Mouse (Mus musculus) MEL (cell line): ENCODE measurements around the gene Otulinl. TPM values are rescaled to one million over a fixed set of nuclear protein-coding genes. Genes with fewer than 3 reads are reported as not detected.

ENCODE experiments used
- DNase-seq: peaks from one replicate; pipeline ENCODE4 v3.0.0; 2011; ENCODE audit warnings: low read depth, low spot score
- H3K27ac ChIP-seq: 2 replicates; pipeline ENCODE4 v1.5.1; 2012; ENCODE audit warnings: low read depth, mild to moderate bottlenecking, control low read depth, low read length, moderate library complexity; ENCODE audit not compliant: control insufficient read depth
- H3K27me3 ChIP-seq, 2 experiments: fragments of 150-350 bp in 1 of 2; sonication (generic) in 1 of 2; 2 replicates each; pipeline ENCODE4 v1.6.1; 2012; ENCODE audit warnings: low read length in 2 of 2, mild to moderate bottlenecking in 2 of 2, improper control_type of control experiment in 1 of 2, moderate library complexity in 1 of 2; ENCODE audit not compliant: insufficient read depth in 2 of 2, control insufficient read depth in 1 of 2
- H3K36me3 ChIP-seq, 2 experiments: 2 replicates each; pipeline ENCODE4 v1.6.1; 2012 to 2014; ENCODE audit warnings: low read length in 2 of 2, improper control_type of control experiment in 1 of 2, inconsistent platforms in 1 of 2, mild to moderate bottlenecking in 1 of 2; ENCODE audit not compliant: insufficient read depth in 2 of 2, control insufficient read depth in 1 of 2
- H3K4me1 ChIP-seq, 2 experiments: fragments of 150-350 bp in 1 of 2; sonication (generic) in 1 of 2; 2 replicates each; pipeline ENCODE4 v1.6.1; 2012; ENCODE audit warnings: low read length in 2 of 2, improper control_type of control experiment in 1 of 2, mild to moderate bottlenecking in 1 of 2; ENCODE audit not compliant: insufficient read depth in 2 of 2, control insufficient read depth in 1 of 2
- H3K4me3 ChIP-seq, 2 experiments: fragments of 150-350 bp in 1 of 2; sonication (generic) in 1 of 2; 2 replicates each; pipeline ENCODE4 v1.5.1; 2012; ENCODE audit warnings: low read depth in 2 of 2, low read length in 2 of 2, mild to moderate bottlenecking in 2 of 2, moderate library complexity in 2 of 2, control low read depth in 1 of 2, improper control_type of control experiment in 1 of 2; ENCODE audit not compliant: control insufficient read depth in 1 of 2, insufficient read depth in 1 of 2
- H3K79me2 ChIP-seq: 2 replicates; pipeline ENCODE4 v1.6.1; 2012; ENCODE audit warnings: mild to moderate bottlenecking, low read length, moderate library complexity; ENCODE audit not compliant: control insufficient read depth, poor library complexity, insufficient read depth
- H3K9ac ChIP-seq: 2 replicates; pipeline ENCODE4 v1.6.1; 2012; ENCODE audit warnings: low read depth, mild to moderate bottlenecking, control low read depth, low read length, moderate library complexity; ENCODE audit not compliant: control insufficient read depth, poor library complexity, severe bottlenecking
- H3K9me3 ChIP-seq: fragments of 150-350 bp; sonication (generic); replicated peaks from 2 replicates; pipeline ENCODE4 v1.6.1; 2012; ENCODE audit warnings: mild to moderate bottlenecking, low read length, improper control_type of control experiment, moderate library complexity; ENCODE audit not compliant: insufficient read depth
- CHD2 ChIP-seq: IDR thresholded peaks from 2 replicates; pipeline ENCODE4 v1.6.1; 2011; ENCODE audit warnings: low read length, improper control_type of control experiment
- E2F4 ChIP-seq: IDR thresholded peaks from 2 replicates; pipeline ENCODE4 v1.6.1; 2011; ENCODE audit warnings: low read depth, low read length, improper control_type of control experiment, borderline replicate concordance
- EP300 ChIP-seq, 2 experiments: IDR thresholded peaks; 2 replicates each; pipeline ENCODE4 v1.6.1; 2011; ENCODE audit warnings: improper control_type of control experiment in 2 of 2, low read length in 2 of 2, low read depth in 1 of 2, mild to moderate bottlenecking in 1 of 2
- ETS1 ChIP-seq: IDR thresholded peaks from 2 replicates; pipeline ENCODE4 v1.6.1; 2012; ENCODE audit warnings: low read depth, mild to moderate bottlenecking, inconsistent platforms, low read length, improper control_type of control experiment, moderate library complexity
- GATA1 ChIP-seq: IDR thresholded peaks from 2 replicates; pipeline ENCODE4 v1.6.1; 2011; ENCODE audit warnings: low read depth, low read length, improper control_type of control experiment
- KAT2A ChIP-seq: conservative IDR thresholded peaks from 2 replicates; pipeline ENCODE4 v1.6.1; 2012; ENCODE audit warnings: low read depth, low read length, improper control_type of control experiment, inconsistent platforms
- MAFK ChIP-seq: IDR thresholded peaks from 2 replicates; pipeline ENCODE4 v1.6.1; 2011; ENCODE audit warnings: low read depth, mild to moderate bottlenecking, low read length, improper control_type of control experiment, borderline replicate concordance
- MAZ ChIP-seq: IDR thresholded peaks from 2 replicates; pipeline ENCODE4 v1.6.1; 2012; ENCODE audit warnings: low read depth, mild to moderate bottlenecking, inconsistent platforms, low read length, improper control_type of control experiment
- MEF2A ChIP-seq: IDR thresholded peaks from 2 replicates; pipeline ENCODE4 v1.6.1; 2014; ENCODE audit warnings: low read depth, mild to moderate bottlenecking, inconsistent platforms, low read length, improper control_type of control experiment; ENCODE audit not compliant: poor library complexity, insufficient replicate concordance, severe bottlenecking; ENCODE audit errors: extremely low read depth
- MXI1 ChIP-seq: IDR thresholded peaks from 2 replicates; pipeline ENCODE4 v1.6.1; 2011; ENCODE audit warnings: mild to moderate bottlenecking, low read depth, low read length, improper control_type of control experiment
- MYC ChIP-seq: IDR thresholded peaks from 2 replicates; pipeline ENCODE4 v1.6.1; 2011; ENCODE audit warnings: low read depth, mild to moderate bottlenecking, low read length, improper control_type of control experiment, moderate library complexity
- NELFE ChIP-seq: IDR thresholded peaks from 2 replicates; pipeline ENCODE4 v1.6.1; 2011; ENCODE audit warnings: low read depth, low read length, improper control_type of control experiment
- POLR2AphosphoS2 ChIP-seq: IDR thresholded peaks from 2 replicates; pipeline ENCODE4 v1.6.1; 2011; ENCODE audit warnings: low read length, improper control_type of control experiment
- RAD21 ChIP-seq: IDR thresholded peaks from 2 replicates; pipeline ENCODE4 v1.6.1; 2011; ENCODE audit warnings: mild to moderate bottlenecking, low read depth, low read length, improper control_type of control experiment
- SIN3A ChIP-seq: IDR thresholded peaks from 2 replicates; pipeline ENCODE4 v1.6.1; 2012; ENCODE audit warnings: low read length, improper control_type of control experiment, inconsistent platforms
- SMC3 ChIP-seq: IDR thresholded peaks from 2 replicates; pipeline ENCODE4 v1.6.1; 2011; ENCODE audit warnings: low read depth, low read length, improper control_type of control experiment
- TBP ChIP-seq: IDR thresholded peaks from 2 replicates; pipeline ENCODE4 v1.8.0; 2011; ENCODE audit warnings: low read depth, low read length, improper control_type of control experiment
- UBTF ChIP-seq: IDR thresholded peaks from 2 replicates; pipeline ENCODE4 v1.6.1; 2012; ENCODE audit warnings: low read depth, mild to moderate bottlenecking, inconsistent platforms, low read length, improper control_type of control experiment, moderate library complexity, borderline replicate concordance; ENCODE audit not compliant: insufficient read depth
- ZMIZ1 ChIP-seq: IDR thresholded peaks from 2 replicates; pipeline ENCODE4 v1.6.1; 2012; ENCODE audit warnings: low read depth, mild to moderate bottlenecking, inconsistent platforms, low read length, improper control_type of control experiment, moderate library complexity
- polyA plus RNA-seq, 2 experiments: library from polyadenylated mRNA; stranded (reverse) in 1 of 2; unstranded in 1 of 2; fragments of >175 nt in 1 of 2; fragments of >200 nt in 1 of 2; gene quantifications; 2 replicates each; pipeline versions ENCODE4 v1.2.1 to v1.2.4; 2012; ENCODE audit warnings: low replicate concordance in 2 of 2, low read depth in 1 of 2; ENCODE audit not compliant: insufficient read length in 2 of 2, insufficient read depth in 1 of 2, missing spikeins in 1 of 2
- total RNA-seq: library from RNA; depleted of rRNA; stranded (reverse); fragments of 300-350 nt; gene quantifications from 2 replicates; pipeline ENCODE4 v1.2.3, GENCODE M21; 2012

Gene Otulinl
- total and polyA plus RNA-seq, 3 experiments, result 0.14 to 0.50 TPM; not detected in 1

GRCm38 (mm10) chr15:27625890-27626255, 55.5 kb downstream of the Otulinl start:
- Histone ChIP-seq H3K9me3 (no peaks in the 10 kb centered on the region), H3K4me1 (peaks cover 21 to 38% of the 10 kb centered on the region in 2 experiments), H3K79me2 (peaks cover 76% of the 10 kb centered on the region), H3K36me3 (peaks cover 8 to 49% of the 10 kb centered on the region in 2 experiments), H3K9ac (no peak overlapping the region), H3K27ac (peak overlapping the region; percentile 57; the same call in 1 of the 2 replicates), H3K4me3 (no peak overlapping the region), H3K27me3 (no peaks in the 10 kb centered on the region)
- DNase-seq, result no peak
- TF ChIP-seq MXI1 (no peak), CHD2 (no peak), MAZ (no peak), NELFE (no peak), ZMIZ1 (no peak), MAFK (no peak), KAT2A (no peak), SMC3 (no peak), MYC (no peak), GATA1 (no peak), POLR2AphosphoS2 (no peak), TBP (no peak), E2F4 (no peak)

- H3K27me3 ChIP-seq, result no peaks in the 10 kb centered on the region
- H3K36me3 ChIP-seq, result peaks cover 8 to 54% of the 10 kb centered on the region in 2 experiments
- no peak overlapping the region for H3K9ac ChIP-seq
- peaks cover 25 to 42% of the 10 kb centered on the region in 2 experiments for H3K4me1 ChIP-seq
- DNase-seq, result peak; percentile 78
- H3K27ac ChIP-seq, result peak overlapping the region; percentile 57
- no peak overlapping the region for H3K4me3 ChIP-seq
- H3K79me2 ChIP-seq, result peaks cover 74% of the 10 kb centered on the region
- TF ChIP-seq ETS1 (0 out of 2 replicates have a peak, but pooled peaks have one; percentile 22), MEF2A (no peak), UBTF (0 out of 2 replicates have a peak, but pooled peaks have one; percentile 52), TBP (peak; percentile 92), MAFK (peak; percentile 52; the same call in 1 of the 2 replicates), EP300 (IDR thresholded peaks at IDR 0.05; ENCODE audit: low read depth in 1 of 2, low read length in 2 of 2) (0 out of 4 replicates have a peak, but pooled peaks of 1 of the 2 experiments have one; percentile 18), RAD21 (no peak), SIN3A (0 out of 2 replicates have a peak, but pooled peaks have one; percentile 41)
- H3K9me3 ChIP-seq, result no peaks in the 10 kb centered on the region
These were observed 56.1 kb downstream of the Otulinl start for GRCm38 (mm10) chr15:27625014-27625889.
